Mouse (Mus musculus) stomach, embryonic 15.5 days (tissue): Measurements from ENCODE around the gene Vmn2r29. TPM values are rescaled to one million over a fixed set of nuclear protein-coding genes. Genes with fewer than 3 reads are reported as not detected.

Experiments used
- polyA plus RNA-seq: library from polyadenylated mRNA; unstranded; fragments of >200 nt; fragmentation: Nextera tagmentation; extraction: Ambion mirVana; gene quantifications from 2 replicates; pipeline ENCODE4 v1.2.1, GENCODE M21; 2015

The Vmn2r29 gene
- polyA plus RNA-seq, 1 experiment from 2014 or later = 0.15 TPM

Other genes with a start within 250 kb of the Vmn2r29 start
- gene Zfp954, start 125.8 kb downstream of the Vmn2r29 start, polyA plus RNA-seq = 13.2 and 13.5 TPM in 2 replicates
- gene Zfp773, start 110.6 kb downstream of the Vmn2r29 start, polyA plus RNA-seq = 1.6 and 2.0 TPM in 2 replicates
- gene Zfp418, start 76.0 kb downstream of the Vmn2r29 start, polyA plus RNA-seq = 2.5 TPM in 2 replicates
- gene Zfp772, start 37.3 kb downstream of the Vmn2r29 start, polyA plus RNA-seq = 6.6 TPM in 2 replicates
- gene Gm45844, start 31.0 kb upstream of the Vmn2r29 start, polyA plus RNA-seq = 2.5 and 3.1 TPM in 2 replicates
- 49.3 and 51.1 TPM in 2 replicates for gene Clcn4, start 53.5 kb upstream of the Vmn2r29 start, polyA plus RNA-seq
- not detected in 2 replicates for gene Vmn2r30, start 90.3 kb upstream of the Vmn2r29 start, polyA plus RNA-seq
- not detected in 2 replicates for gene Gm45783, start 127.2 kb upstream of the Vmn2r29 start, polyA plus RNA-seq
- gene Vmn2r31, start 152.4 kb upstream of the Vmn2r29 start, polyA plus RNA-seq = not detected in 2 replicates
- not detected in 2 replicates for gene Vmn2r32, start 232.7 kb upstream of the Vmn2r29 start, polyA plus RNA-seq